Mouse (Mus musculus): ENCODE results near the gene Gm20390.

DNA sequence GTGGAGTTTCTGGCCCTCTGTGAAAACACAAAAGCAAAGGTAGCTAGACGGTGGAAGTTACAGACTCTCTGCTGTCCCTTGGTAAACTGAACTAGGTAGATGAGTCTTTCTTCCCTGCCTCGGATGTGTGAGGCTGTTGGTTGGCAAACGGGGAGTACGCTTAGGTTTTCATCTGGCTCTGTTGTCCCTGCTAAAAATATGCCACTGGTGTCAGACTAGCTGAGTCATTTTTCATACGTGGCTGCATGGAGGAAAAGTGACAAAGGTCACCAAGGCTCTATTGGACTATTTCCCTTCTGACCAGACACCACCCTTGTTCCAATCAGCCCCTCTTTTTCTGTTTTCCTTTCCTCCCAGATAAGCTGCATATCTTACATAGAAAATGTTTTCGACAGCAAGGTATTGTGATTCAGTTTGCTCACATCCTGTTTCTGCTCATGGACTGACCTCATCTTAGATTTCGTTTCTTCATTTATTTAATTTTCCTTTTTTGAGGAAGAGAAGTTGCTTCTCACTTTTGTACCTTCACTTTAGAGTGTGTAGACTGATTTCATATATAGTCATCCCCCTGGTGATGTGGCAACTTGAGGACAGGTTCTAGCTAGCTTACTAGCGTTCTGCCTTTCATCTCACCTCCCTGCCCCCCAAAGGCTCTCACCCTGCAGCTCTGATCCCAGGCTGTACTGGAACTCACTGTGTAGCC is 19.7 kb upstream of the Gm20390 start:
- no peak for TF ChIP-seq POLR2A (IDR thresholded peaks at IDR 0.05; ENCODE audit: extremely low read depth, insufficient read depth, low read length)
- no peak for TF ChIP-seq CTCF (IDR thresholded peaks at IDR 0.05; ENCODE audit: low read depth, low read length)

All from liver, adult 2 months (tissue).